Mouse (Mus musculus) urinary bladder, postnatal 14 days (tissue): Measurements from ENCODE around the gene Cxcr5.

Experiments used
- DNase-seq: peaks from one replicate; pipeline ENCODE4 v3.0.0; 2021; ENCODE audit warnings: low spot score

Gene Cxcr5

DNA sequence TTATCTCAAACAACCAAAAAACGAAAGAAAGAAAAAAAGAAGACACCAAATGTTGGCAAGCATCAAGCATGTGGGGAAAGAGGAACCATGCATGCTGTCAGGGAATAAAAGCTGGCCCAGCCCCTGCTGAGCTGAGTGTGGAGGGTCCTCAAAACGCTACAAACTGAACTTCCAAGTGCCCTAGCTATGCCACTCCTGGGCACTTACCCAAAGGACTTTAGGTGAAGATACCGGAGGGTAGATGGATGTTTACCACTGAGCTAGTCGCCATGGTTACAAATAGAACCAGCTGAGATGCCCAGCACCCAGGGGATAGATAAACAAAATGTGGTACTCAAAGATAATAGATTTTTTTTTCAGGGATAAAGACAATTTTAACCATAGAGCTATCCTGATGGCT, at the start of gene Cxcr5:
Cxcr5 (minus strand) TSS at position 281 of the 400 bp plus-strand sequence.
- DNase-seq, result no peak

- no peak for DNase-seq
These were observed 48.7 kb upstream of the Cxcr5 start for GRCm38 (mm10) chr9:44610371-44610770.

DNA sequence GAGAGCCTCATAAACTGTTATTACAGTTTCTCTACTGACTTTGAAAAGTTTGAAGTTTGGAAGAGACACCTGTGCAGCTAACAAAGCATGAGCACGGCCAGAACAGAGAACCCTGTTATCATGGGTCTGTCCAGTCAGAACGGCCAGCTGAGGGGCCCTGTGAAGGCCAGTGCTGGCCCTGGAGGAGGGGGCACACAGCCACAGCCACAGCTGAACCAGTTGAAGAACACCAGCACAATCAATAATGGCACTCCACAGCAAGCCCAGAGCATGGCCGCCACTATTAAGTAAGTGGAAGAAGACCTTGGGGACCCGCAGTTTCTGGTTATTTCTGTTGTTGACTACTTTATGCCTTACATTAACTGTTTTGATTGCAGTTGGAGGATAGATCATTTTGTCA, 45.6 kb upstream of the Cxcr5 start:
- DNase-seq, result no peak

- no peak for DNase-seq
These were observed 45.0 kb upstream of the Cxcr5 start for GRCm38 (mm10) chr9:44606646-44607045.

- DNase-seq, result no peak
These were observed 44.0 kb upstream of the Cxcr5 start for GRCm38 (mm10) chr9:44605616-44606165.

DNA sequence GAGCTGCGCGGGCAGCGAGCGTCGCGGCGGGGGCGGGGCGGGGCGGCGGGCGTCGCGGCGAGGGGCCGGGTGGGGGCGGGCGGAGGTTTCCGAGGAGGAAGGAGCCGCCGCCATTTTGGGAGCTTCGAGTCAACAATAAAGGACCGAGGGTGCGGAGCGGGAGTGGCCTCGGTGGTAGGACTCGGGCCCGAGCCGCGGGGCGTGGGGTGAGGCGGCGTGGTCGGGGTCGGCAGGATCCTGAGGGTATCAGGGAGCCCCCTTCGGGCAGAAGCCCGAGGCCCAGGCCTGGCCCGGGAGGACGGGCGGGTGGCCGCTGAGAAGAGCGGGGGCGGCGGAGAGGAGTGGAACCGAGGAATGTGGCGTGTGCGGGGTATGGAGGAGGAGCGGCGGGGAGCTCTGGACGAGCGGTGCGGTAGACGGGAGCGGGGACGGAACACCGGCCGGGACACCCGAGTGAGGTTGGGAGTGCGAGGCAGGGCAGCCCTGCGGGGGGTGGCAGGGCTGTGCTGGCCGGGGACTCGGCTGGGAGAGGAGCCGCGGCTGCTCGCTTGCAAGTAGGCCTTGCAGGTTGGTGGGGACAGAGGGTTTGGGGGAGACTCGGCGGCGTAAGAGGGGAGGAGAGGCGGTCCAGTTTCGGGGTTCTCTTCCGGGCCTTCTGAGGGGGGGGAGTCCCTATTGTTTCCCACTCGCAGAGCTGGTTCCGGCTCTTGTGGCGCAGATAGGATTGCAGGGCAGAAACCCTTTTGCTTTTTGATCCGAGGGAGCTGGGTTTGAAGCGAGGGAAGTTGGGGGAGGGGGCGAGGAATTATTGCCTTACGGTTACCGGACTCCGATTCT, 43.3 kb upstream of the Cxcr5 start, which contains the start of gene Ddx6:
Ddx6 (plus strand) TSS at position 114 of the 837 bp plus-strand sequence.
- peak; percentile 80 for DNase-seq

GRCm38 (mm10) chr9:44604290-44604778, 42.7 kb upstream of the Cxcr5 start:
- DNase-seq, result peak; percentile 73

GRCm38 (mm10) chr9:44603454-44604289, 42.0 kb upstream of the Cxcr5 start:
- DNase-seq, result peak; percentile 31

DNA sequence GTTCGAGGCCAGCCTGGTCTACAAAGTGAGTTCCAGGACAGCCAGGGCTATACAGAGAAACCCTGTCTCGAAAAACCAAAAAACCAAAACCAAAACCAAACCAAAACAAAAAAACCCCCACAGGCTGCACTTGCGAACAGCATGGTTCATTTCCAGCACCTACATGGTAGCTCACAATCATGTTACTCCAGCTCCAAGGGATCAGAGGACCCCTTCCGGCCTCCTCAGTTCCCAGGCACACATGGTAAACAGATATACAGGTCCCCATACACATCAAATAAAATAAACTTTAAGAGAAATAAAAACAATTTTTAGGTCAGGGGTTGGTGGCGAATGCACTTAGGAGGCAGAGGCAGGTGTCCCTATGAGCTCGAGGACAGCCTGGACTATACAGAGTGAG, 41.1 kb upstream of the Cxcr5 start:
- DNase-seq, result no peak

DNA sequence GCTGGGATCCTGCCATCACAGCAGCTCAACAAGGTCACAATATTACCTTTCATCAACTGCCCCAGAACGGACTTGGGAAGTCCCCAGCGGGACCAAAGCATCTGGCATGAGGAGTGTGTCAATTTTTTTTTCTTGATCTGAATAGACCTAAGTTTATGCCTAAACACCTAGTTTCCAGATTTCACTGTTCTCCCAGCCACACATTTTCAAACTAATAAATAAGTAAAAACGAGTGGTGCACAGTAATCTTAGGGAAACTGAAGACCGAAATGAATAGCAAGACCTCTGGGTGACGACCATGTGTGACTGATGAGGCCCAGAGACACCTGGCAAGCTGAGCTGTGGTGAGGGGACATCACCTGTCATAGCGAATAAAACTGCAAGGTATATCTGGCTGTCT, 39.1 kb upstream of the Cxcr5 start:
- no peak for DNase-seq

DNA sequence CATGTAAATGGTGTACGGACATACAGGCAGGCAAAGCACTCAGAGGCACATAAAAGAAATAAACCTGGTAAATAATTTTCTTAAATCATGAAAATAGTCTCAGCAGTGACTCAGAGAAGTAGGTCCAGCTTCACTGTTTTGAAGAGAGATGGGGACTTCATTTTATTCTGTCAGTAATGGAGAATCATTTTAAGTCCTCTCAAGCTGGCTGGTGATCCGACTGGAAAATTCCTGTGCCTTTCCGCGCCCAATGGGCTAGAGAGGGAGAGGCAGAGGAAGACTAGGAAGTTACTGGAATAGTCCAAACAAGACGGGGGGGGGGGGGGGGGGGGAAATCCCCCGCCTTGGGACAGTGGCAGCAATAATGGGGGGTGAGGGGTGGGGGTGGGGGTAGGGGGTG, 37.9 kb upstream of the Cxcr5 start:
- DNase-seq, result no peak

DNA sequence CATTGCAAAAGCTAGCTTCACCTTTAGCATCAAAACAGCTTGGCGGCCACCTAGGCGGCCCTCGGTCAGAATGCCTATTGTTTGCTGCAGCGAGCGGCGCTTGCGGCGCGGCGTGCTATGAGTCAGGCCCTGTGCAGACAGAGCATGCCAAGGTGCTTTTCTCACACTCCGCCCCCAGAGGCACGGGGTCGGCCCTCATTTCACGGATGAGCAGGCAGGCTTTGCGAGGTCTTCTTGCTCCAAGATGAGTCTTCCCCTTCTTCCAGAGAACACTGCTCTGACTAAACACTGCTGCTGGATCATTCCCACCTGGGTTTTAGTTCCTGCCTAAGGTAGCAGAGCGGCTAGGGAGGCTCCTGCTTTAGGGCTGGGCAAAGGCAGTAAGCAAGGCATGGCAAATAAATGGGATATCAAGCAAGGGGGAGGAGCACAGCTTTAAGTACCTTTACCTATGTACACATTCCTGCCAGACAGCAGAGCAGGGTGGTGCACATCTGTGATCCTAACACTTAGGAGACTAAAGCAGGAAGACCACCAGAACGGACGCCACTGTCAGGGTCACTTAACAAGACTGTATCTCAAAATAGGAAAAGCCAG, 37.3 kb upstream of the Cxcr5 start:
- peak; percentile 53 for DNase-seq

- DNase-seq, result no peak
These were observed 36.1 kb upstream of the Cxcr5 start for GRCm38 (mm10) chr9:44597742-44598141.

GRCm38 (mm10) chr9:44595537-44595930, 33.9 kb upstream of the Cxcr5 start:
- no peak for DNase-seq

DNA sequence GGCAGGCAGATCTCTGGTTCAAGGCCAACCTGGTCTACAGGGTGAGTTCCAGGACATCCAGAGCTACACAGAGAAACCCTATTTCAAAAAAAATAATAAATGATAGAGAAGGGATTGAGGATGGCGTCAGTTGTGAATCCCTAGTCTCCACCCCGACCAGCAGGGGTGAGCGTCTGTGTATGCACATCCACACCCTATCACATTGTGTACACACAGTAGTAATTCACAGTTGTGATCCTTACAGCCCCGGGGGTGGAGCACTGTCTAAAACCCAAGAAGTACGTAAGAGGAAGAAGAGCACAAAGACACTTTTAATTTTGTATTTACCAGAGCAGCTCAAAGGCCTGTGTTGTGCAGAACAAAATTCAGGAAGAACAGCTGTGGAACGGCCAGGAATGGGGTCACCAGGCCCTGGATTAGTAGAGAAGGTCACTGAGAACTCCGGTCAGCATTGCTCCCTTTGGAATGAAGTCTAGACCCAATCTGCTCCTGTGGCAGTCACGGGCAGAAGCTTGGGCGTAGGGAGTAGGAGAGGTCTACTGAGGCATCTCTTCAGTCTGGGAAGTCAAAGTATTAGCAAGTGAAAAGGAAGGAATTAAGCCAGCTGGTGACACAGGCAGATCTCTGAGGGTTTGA, 33.3 kb upstream of the Cxcr5 start:
- no peak for DNase-seq

GRCm38 (mm10) chr9:44593886-44594285, 32.2 kb upstream of the Cxcr5 start:
- DNase-seq, result no peak

DNA sequence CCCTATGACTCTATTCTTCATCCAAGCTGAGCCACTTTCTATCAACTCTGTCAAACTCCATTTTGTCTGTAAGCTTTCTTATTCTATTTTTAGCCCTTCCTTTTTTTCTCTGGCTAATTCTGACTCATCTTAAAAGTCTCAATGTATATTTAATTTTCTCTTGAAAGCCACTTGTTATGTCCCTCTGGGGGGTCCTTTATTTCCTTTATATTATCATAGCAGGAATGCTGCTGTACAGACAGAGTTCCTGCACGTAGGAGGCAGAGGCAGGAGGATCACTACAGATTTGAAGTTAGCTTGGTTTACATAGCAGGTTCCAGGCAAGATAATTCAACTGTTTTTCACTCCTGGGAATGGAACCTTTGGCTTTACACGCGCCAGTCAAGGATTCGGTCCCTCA, 31.5 kb upstream of the Cxcr5 start:
- no peak for DNase-seq

- no peak for DNase-seq
These were observed 30.0 kb upstream of the Cxcr5 start for GRCm38 (mm10) chr9:44591595-44592188.

GRCm38 (mm10) chr9:44590969-44591368, 29.3 kb upstream of the Cxcr5 start:
- DNase-seq, result no peak

DNA sequence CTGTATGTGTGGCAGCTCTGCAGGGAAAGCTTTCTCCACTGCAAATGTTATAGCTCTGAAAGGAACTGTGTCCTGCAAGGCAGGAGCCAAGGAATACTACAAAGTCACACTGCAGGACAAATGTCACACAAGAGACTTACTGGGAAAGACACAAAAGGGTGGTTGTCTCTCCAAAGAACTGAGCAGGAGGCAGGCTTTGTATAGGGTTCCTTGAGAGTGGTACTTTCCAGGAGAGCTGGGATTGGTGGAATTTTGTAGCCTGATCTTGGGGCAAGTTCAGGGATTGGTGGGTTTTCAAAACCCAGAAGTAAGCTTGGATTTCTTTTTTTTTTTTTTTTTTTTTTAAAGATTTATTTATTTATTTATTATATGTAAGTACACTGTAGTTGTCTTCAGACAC, 27.4 kb upstream of the Cxcr5 start:
- no peak for DNase-seq

DNA sequence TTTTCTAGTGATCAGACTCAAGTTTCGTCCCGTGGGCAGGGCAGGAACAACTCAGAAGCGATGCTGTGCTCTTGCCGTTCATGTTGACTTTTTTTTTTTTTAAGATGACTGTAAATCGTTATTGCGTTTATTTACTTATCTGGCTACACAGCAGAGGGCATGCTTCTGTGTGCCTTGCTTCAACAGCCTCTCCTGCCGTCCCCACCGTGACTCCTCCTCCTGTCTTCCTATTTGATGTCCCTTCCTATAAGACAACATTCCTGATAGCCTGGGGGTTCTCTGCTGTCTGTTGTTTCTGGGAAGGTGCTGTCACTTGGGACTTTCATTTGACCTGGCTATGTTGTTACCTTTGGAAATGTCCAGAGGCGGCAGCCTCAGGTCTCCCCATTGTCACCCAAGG, 26.9 kb upstream of the Cxcr5 start:
- no peak for DNase-seq
